Comparison of ENCODE assay signal across 9 mouse cellular contexts in the genomic region with DNA sequence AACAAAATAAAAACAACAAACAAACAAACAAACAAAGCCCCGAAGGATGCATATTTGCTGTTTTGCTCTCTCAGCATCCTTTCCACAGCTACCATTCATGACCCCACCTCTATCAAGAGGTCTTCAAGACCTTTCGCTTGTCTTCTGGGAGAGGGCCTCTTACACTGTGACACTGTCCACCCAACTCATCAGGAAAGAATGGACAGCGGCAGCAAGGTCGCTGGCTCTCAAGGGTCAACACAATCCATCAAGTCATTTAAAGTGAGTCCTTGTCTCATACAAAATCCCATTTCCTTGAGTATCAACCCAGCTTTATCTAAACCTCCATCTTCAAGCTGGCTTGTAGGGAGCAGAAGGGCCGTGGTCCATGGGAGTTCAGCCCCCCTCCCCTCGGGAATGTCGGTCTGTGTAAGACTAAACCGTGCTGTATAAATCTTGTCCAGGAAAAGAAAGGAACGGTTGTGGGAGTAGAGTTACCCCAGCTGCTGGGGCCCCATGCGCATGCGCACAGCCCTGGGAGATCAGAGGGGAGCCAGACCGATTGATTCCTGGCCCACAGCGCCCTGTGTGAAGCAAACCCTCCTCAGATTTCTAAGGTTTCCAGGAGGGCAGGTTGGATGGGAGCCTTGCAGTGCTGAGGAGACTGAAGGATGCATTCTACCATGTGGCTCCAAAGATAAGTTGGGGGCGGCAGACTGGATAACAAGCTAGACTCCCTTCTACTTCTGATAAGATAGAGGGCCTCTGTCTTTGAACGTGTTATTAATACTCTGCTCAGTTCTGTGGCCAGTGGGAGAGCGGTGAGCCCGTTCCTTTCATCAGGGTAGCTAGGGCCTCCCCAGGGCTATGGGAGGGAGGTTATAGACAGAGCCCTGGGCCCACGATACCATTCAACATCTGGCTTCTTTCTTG.
DNase-seq lines count a peak whose midpoint lies in the region; ATAC-seq and TF ChIP-seq lines count a peak whose summit lies in the region.
"Had no signal": no experiment of that assay in that cellular context is flagged by ENCODE, and none has a peak within 500 bp of the region (broad histone marks: within the 10 kb centered on the region; RNA-seq: fewer than 3 reads in every experiment).

No protein-coding gene starts in this region.

- peaks cover 9% of the 10 kb centered on the region for H3K27me3 ChIP-seq in embryonic facial prominence, embryonic 10.5 days (replicated peaks; ENCODE audit: low read depth, poor library complexity, severe bottlenecking)
- no peaks in the 10 kb centered on the region for H3K27me3 ChIP-seq in heart, postnatal 0 days (ENCODE audit: control insufficient read depth, insufficient read depth, low read length)

- H3K36me3 ChIP-seq in embryonic facial prominence, embryonic 10.5 days (replicated peaks), result no peaks in the 10 kb centered on the region
- H3K36me3 ChIP-seq in heart, postnatal 0 days (replicated peaks; ENCODE audit: control insufficient read depth, insufficient read depth, low read length), result no peaks in the 10 kb centered on the region

- TF ChIP-seq EP300 in heart, postnatal 0 days (IDR thresholded peaks at IDR 0.05; ENCODE audit: low read depth), result no peak

- peak; percentile 45 for DNase-seq in R1 (ENCODE audit: low read depth, low spot score)
- peak; percentile 93 for DNase-seq in embryonic facial prominence, embryonic 10.5 days (ENCODE audit: low spot score)
- DNase-seq in heart, postnatal 0 days (ENCODE audit: low spot score), result peak; percentile 11
- DNase-seq in kidney, postnatal 36 days, result peak; percentile 16 to 52
- peak; percentile 76 to 78 for DNase-seq in urinary bladder, postnatal 4 days (ENCODE audit: low spot score in 2 of 2)
- no peak for DNase-seq in thymus, postnatal 10 days (ENCODE audit: low spot score in 2 of 2)
- DNase-seq in gastrocnemius, postnatal 25 days, result no peak

- ATAC-seq in heart, postnatal 0 days (ENCODE audit: insufficient read depth, low read depth), result peak; percentile 33; the same call in 1 of the 2 replicates
- ATAC-seq in megakaryocyte-erythroid progenitor cell, adult 5-6 weeks (replicated peaks; ENCODE audit: low FRiP score, low TSS enrichment, poor library complexity, severe bottlenecking), result peak; percentile 95

- peaks cover 52% of the 10 kb centered on the region for H3K4me1 ChIP-seq in embryonic facial prominence, embryonic 10.5 days
- 0 out of 2 replicates have a peak, but pooled peaks cover 4% of the 10 kb centered on the region for H3K4me1 ChIP-seq in heart, postnatal 0 days (ENCODE audit: control insufficient read depth, insufficient read depth)

- TF ChIP-seq CTCF in heart, postnatal 0 days (IDR thresholded peaks at IDR 0.05; ENCODE audit: low read depth), result no peak

- H3K4me3 ChIP-seq in embryonic facial prominence, embryonic 10.5 days, result peak overlapping the region; percentile 45
- no peak overlapping the region for H3K4me3 ChIP-seq in heart, postnatal 0 days (ENCODE audit: low read depth, low read length)
- H3K4me3 ChIP-seq: megakaryocyte, embryonic 14.5 days had no signal

- H3K9ac ChIP-seq in heart, postnatal 0 days (replicated peaks; ENCODE audit: low read depth, low read length), result no peak overlapping the region

- WGBS in embryonic facial prominence, embryonic 10.5 days, result 21% methylated on average over 18 of the region's 18 CpGs
- WGBS in heart, postnatal 0 days, result 25% methylated on average over 18 of the region's 18 CpGs

- H3K4me2 ChIP-seq in heart, postnatal 0 days (ENCODE audit: low read depth, low read length), result no peak overlapping the region

- peak overlapping the region; percentile 85 for H3K27ac ChIP-seq in embryonic facial prominence, embryonic 10.5 days (replicated peaks)
- no peak overlapping the region for H3K27ac ChIP-seq in heart, postnatal 0 days (ENCODE audit: low read depth)

- H3K9me3 ChIP-seq in embryonic facial prominence, embryonic 10.5 days, result no peaks in the 10 kb centered on the region
- no peaks in the 10 kb centered on the region for H3K9me3 ChIP-seq in heart, postnatal 0 days (replicated peaks; ENCODE audit: control insufficient read depth, low read length)
- H3K9me3 ChIP-seq: megakaryocyte, embryonic 14.5 days had no signal

Comparison
In these comparisons a context has a peak if more than half of its experiments do, and no peak if none do; other contexts are left out.
1. DNase-seq: peak in R1 (single experiment), embryonic facial prominence, embryonic 10.5 days (single experiment), heart, postnatal 0 days (single experiment), kidney, postnatal 36 days (2 of 2) and urinary bladder, postnatal 4 days (2 of 2); none in thymus, postnatal 10 days (0 of 2) and gastrocnemius, postnatal 25 days (single experiment).